Mouse (Mus musculus): ENCODE measurements at regions not wholly inside any gene's neighbourhood (a gene's known extent, or its start where the extent isn't known, plus 50 kb on each side); places are given as distances from the start of the nearest gene placed in this dataset.

- intact Hi-C loops (cut with DNase I) = no loop called here
- no peak for DNase-seq
These were observed 500.7 kb upstream of the Map3k7 start for GRCm38 (mm10) chr4:31463130-31463698.

GRCm38 (mm10) chr4:31468306-31468705, 495.6 kb upstream of the Map3k7 start:
- intact Hi-C loops (cut with DNase I) = loop anchor here (5.0 kb wide), 1 partner anchor 174 kb away; no protein-coding TSS in a partner anchor
- DNase-seq = peak in 1 of 2 experiments; percentile 7

- DNase-seq = no peak
- intact Hi-C loops (cut with DNase I) = loop anchor here (5.0 kb wide), 1 partner anchor 172 kb away; no protein-coding TSS in a partner anchor
These were observed 494.1 kb upstream of the Map3k7 start for GRCm38 (mm10) chr4:31469803-31470202.

- intact Hi-C loops (cut with DNase I) = no loop called here
- no peak for DNase-seq
These were observed 471.4 kb upstream of the Map3k7 start for GRCm38 (mm10) chr4:31492535-31492934.

- DNase-seq = no peak
- intact Hi-C loops (cut with DNase I) = no loop called here
These were observed 470.8 kb upstream of the Map3k7 start for GRCm38 (mm10) chr4:31493087-31493511.

- no peak for DNase-seq
These were observed 464.0 kb upstream of the Map3k7 start for GRCm38 (mm10) chr4:31499888-31500287.

GRCm38 (mm10) chr4:31500432-31500831, 463.5 kb upstream of the Map3k7 start:
- DNase-seq = no peak
- intact Hi-C loops (cut with DNase I) = no loop called here

More at GRCm38 (mm10) chr4:31499888-31500287, 464.0 kb upstream of the Map3k7 start:
- intact Hi-C loops (cut with DNase I) = no loop called here

- peak in 1 of 2 experiments; percentile 7 for DNase-seq
These were observed 438.2 kb upstream of the Map3k7 start for GRCm38 (mm10) chr4:31525638-31526207.

GRCm38 (mm10) chr4:31536811-31537210, 427.1 kb upstream of the Map3k7 start:
- intact Hi-C loops (cut with DNase I) = no loop called here
- DNase-seq = no peak

More at GRCm38 (mm10) chr4:31525638-31526207, 438.2 kb upstream of the Map3k7 start:
- intact Hi-C loops (cut with DNase I) = no loop called here

GRCm38 (mm10) chr4:31553780-31554394, 410.0 kb upstream of the Map3k7 start:
- no peak for DNase-seq
- intact Hi-C loops (cut with DNase I) = no loop called here

- no peak for DNase-seq
- intact Hi-C loops (cut with DNase I) = no loop called here
These were observed 408.8 kb upstream of the Map3k7 start for GRCm38 (mm10) chr4:31555077-31555476.

- no peak for DNase-seq
- intact Hi-C loops (cut with DNase I) = no loop called here
These were observed 406.6 kb upstream of the Map3k7 start for GRCm38 (mm10) chr4:31557261-31557660.

GRCm38 (mm10) chr4:31560305-31560704, 403.6 kb upstream of the Map3k7 start:
- intact Hi-C loops (cut with DNase I) = loop anchor here (5.0 kb wide), 1 partner anchor 143 kb away; no protein-coding TSS in a partner anchor
- no peak for DNase-seq

- intact Hi-C loops (cut with DNase I) = loop anchor here (5.0 kb wide), 1 partner anchor 144 kb away; no protein-coding TSS in a partner anchor
- no peak for DNase-seq
These were observed 402.7 kb upstream of the Map3k7 start for GRCm38 (mm10) chr4:31561183-31561582.

GRCm38 (mm10) chr4:31561823-31562222, 402.1 kb upstream of the Map3k7 start:
- DNase-seq = peak; percentile 40 to 51
- intact Hi-C loops (cut with DNase I) = loop anchor here (5.0 kb wide), 1 partner anchor 145 kb away; no protein-coding TSS in a partner anchor

GRCm38 (mm10) chr4:31566158-31566557, 397.7 kb upstream of the Map3k7 start:
- DNase-seq = peak in 1 of 2 experiments; percentile 12
- intact Hi-C loops (cut with DNase I) = no loop called here

- intact Hi-C loops (cut with DNase I) = no loop called here
- DNase-seq = no peak
These were observed 397.1 kb upstream of the Map3k7 start for GRCm38 (mm10) chr4:31566834-31567233.

- intact Hi-C loops (cut with DNase I) = no loop called here
- no peak for DNase-seq
These were observed 394.2 kb upstream of the Map3k7 start for GRCm38 (mm10) chr4:31569687-31570086.

GRCm38 (mm10) chr4:31576982-31577579, 386.8 kb upstream of the Map3k7 start:
- no peak for DNase-seq
- intact Hi-C loops (cut with DNase I) = no loop called here

- intact Hi-C loops (cut with DNase I) = no loop called here
- DNase-seq = no peak
These were observed 380.4 kb upstream of the Map3k7 start for GRCm38 (mm10) chr4:31583495-31583894.

- intact Hi-C loops (cut with DNase I) = no loop called here
These were observed 379.7 kb upstream of the Map3k7 start for GRCm38 (mm10) chr4:31584171-31584570.

More at GRCm38 (mm10) chr4:31584171-31584570, 379.7 kb upstream of the Map3k7 start:
- no peak for DNase-seq
